Mouse (Mus musculus): ENCODE measurements at regions not wholly inside any gene's neighbourhood (a gene's known extent, or its start where the extent isn't known, plus 50 kb on each side); places are given as distances from the start of the nearest gene placed in this dataset.

DNA sequence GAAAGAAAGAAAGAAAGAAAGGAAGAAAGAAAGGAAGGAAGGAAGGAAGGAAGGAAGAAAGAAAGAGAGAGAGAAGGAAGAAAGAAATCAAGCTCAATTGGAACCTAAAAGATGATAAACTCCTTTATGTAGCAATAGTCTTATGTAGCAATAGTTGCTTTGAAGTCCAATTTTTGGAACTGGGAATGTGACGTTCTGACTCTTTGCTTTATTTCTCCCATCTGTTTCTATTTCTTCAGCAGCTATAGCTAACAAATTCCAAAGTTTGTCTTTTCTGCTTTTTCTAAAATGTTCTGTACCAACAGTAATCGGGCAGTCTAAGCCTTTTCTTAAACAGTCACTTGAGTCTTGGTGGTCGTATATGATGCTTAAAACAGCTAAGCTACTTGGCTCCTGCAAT is 287.7 kb downstream of the Lmx1a start:
- TF ChIP-seq POLR2A (IDR thresholded peaks at IDR 0.05; ENCODE audit: control insufficient read depth in 1 of 2, insufficient read depth in 1 of 2, low read depth in 1 of 2, low read length in 2 of 2, poor library complexity in 1 of 2) (no peak), MYB (IDR thresholded peaks at IDR 0.05; ENCODE audit: low read depth, low read length) (no peak), SMC3 (IDR thresholded peaks at IDR 0.05; ENCODE audit: low read depth, low read length) (no peak), TAL1 (IDR thresholded peaks at IDR 0.05; ENCODE audit: low read length) (no peak), CTCF (IDR thresholded peaks at IDR 0.05 in 2 of 3, conservative IDR thresholded peaks at IDR 0.05 in 1 of 3; ENCODE audit: control insufficient read depth in 1 of 3, insufficient read depth in 1 of 3, low read depth in 2 of 3, low read length in 3 of 3, poor library complexity in 1 of 3, severe bottlenecking in 1 of 3) (no peak), MAX (IDR thresholded peaks at IDR 0.05; ENCODE audit: low read length) (no peak), TBP (IDR thresholded peaks at IDR 0.05; ENCODE audit: low read depth, low read length) (no peak), EP300 (IDR thresholded peaks at IDR 0.05; ENCODE audit: low read depth in 1 of 2, low read length in 2 of 2) (no peak), POLR2AphosphoS2 (IDR thresholded peaks at IDR 0.05; ENCODE audit: low read length) (no peak), ZNF384 (IDR thresholded peaks at IDR 0.05; ENCODE audit: low read depth, low read length) (no peak), USF1 (IDR thresholded peaks at IDR 0.05; ENCODE audit: low read depth, low read length) (no peak), CHD2 (IDR thresholded peaks at IDR 0.05; ENCODE audit: low read length) (no peak), SIN3A (IDR thresholded peaks at IDR 0.05; ENCODE audit: low read length) (no peak), CHD1 (IDR thresholded peaks at IDR 0.05; ENCODE audit: low read depth, low read length) (no peak)
